Mouse (Mus musculus): Measurements from ENCODE around the gene Cntrl. TPM values are rescaled to one million over a fixed set of nuclear protein-coding genes. Genes with fewer than 3 reads are reported as not detected.

Cntrl gene
- polyA plus RNA-seq, 1 experiment from 2014 or later = 10.5 TPM

DNA sequence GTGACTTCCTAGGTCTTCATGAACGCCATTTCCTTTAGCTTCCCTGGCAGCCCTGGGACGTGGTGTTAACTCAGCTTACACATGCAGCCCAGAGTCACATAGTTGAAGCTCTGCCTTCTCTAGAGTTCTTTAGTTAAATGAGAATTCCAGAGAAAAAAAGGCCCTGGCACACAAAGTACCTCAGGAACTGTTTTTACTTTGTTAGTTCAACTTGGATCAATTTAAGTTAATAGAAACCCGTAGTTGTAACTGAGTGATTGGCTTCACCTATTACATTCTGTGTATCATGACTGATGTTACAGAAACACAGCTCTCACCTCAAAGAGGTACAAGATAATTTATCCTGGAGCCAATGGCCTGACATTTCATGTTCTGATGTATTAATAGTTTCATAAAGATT, 49.1 kb downstream of the Cntrl start:
- Histone ChIP-seq H3K36me3 (replicated peaks; ENCODE audit: insufficient read depth, low read length) (peaks cover 64% of the 10 kb centered on the region), H3K4me3 (ENCODE audit: low read depth, low read length) (no peak overlapping the region), H3K9ac (replicated peaks) (no peak overlapping the region), H3K4me2 (ENCODE audit: low read depth, low read length) (no peak overlapping the region), H3K9me3 (ENCODE audit: low read length) (no peaks in the 10 kb centered on the region), H3K4me1 (ENCODE audit: insufficient read depth) (peaks cover 3% of the 10 kb centered on the region; the same call in 1 of the 2 replicates), H3K27me3 (ENCODE audit: insufficient read depth, low read length) (no peaks in the 10 kb centered on the region), H3K27ac (ENCODE audit: low read depth) (peak overlapping the region; percentile 84)
- WGBS (ENCODE audit: insufficient replicate concordance) = 75% methylated on average over 3 of the region's 3 CpGs
- peak; percentile 76 for ATAC-seq
- TF ChIP-seq EP300 (IDR thresholded peaks at IDR 0.05; ENCODE audit: low read depth) = no peak
- TF ChIP-seq CTCF (IDR thresholded peaks at IDR 0.05; ENCODE audit: low read depth) = no peak
- no peak for DNase-seq

- 0 out of 2 replicates have a peak, but pooled peaks have one; percentile 21 for ATAC-seq
These were observed 50.9 kb downstream of the Cntrl start for GRCm38 (mm10) chr2:35160206-35160605.

DNA sequence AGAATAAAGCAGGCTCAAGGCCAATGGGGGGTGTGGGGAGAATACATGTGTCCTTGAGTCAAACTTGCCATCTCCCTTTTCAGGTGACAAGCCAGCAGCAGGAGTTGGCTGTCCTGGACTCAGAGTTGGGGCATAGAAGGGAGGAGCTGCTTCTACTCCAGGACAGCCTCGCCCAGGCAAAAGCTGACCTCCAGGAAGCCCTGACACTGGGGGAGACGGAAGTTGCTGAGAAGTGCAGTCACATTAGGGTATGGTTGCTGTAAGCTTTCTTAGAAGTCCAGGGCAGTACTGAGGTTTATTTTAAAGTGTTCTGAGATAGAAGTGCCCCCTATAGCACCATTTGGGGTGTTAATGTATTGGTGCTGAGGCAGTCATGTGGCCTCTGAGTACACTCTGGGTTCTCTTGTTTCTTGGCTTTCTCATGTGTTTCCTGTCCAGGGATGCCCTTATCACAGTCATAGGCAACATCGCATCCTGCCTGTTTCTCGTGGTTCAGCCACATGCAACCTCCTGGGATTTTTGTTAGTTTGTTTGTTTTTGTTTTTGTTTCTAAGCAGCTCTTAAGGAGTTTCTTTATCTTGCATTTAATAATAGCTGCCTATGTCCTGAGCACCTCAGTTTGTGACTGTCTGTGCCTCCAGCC, 52.7 kb downstream of the Cntrl start:
- H3K9ac ChIP-seq (replicated peaks) = no peak overlapping the region
- peaks cover 66% of the 10 kb centered on the region for H3K36me3 ChIP-seq (replicated peaks; ENCODE audit: insufficient read depth, low read length)

More at GRCm38 (mm10) chr2:35160206-35160605, 50.9 kb downstream of the Cntrl start:
- DNase-seq = peak; percentile 58
- no peak overlapping the region for H3K9ac ChIP-seq (replicated peaks)
- peaks cover 57% of the 10 kb centered on the region for H3K36me3 ChIP-seq (replicated peaks; ENCODE audit: insufficient read depth, low read length)
- no peaks in the 10 kb centered on the region for H3K27me3 ChIP-seq (ENCODE audit: insufficient read depth, low read length)
- WGBS (ENCODE audit: insufficient replicate concordance) = 57% methylated on average over 5 of the region's 5 CpGs
- TF ChIP-seq EP300 (IDR thresholded peaks at IDR 0.05; ENCODE audit: low read depth) (no peak), CTCF (IDR thresholded peaks at IDR 0.05; ENCODE audit: low read depth) (no peak)
- no peak overlapping the region for H3K4me2 ChIP-seq (ENCODE audit: low read depth, low read length)
- peaks cover 5% of the 10 kb centered on the region; the same call in 1 of the 2 replicates for H3K4me1 ChIP-seq (ENCODE audit: insufficient read depth)
- no peaks in the 10 kb centered on the region for H3K9me3 ChIP-seq (ENCODE audit: low read length)
- no peak overlapping the region for H3K27ac ChIP-seq (ENCODE audit: low read depth)
- H3K4me3 ChIP-seq (ENCODE audit: low read depth, low read length) = no peak overlapping the region

GRCm38 (mm10) chr2:35163396-35163795, 54.1 kb downstream of the Cntrl start:
- H3K4me2 ChIP-seq (ENCODE audit: low read depth, low read length) = no peak overlapping the region
- 87% methylated on average over 5 of the region's 5 CpGs for WGBS (ENCODE audit: insufficient replicate concordance)
- H3K4me3 ChIP-seq (ENCODE audit: low read depth, low read length) = no peak overlapping the region
- ATAC-seq (no peak), DNase-seq (no peak)
- no peaks in the 10 kb centered on the region for H3K27me3 ChIP-seq (ENCODE audit: insufficient read depth, low read length)
- peaks cover 63% of the 10 kb centered on the region for H3K36me3 ChIP-seq (replicated peaks; ENCODE audit: insufficient read depth, low read length)
- H3K4me1 ChIP-seq (ENCODE audit: insufficient read depth) = peaks cover 2% of the 10 kb centered on the region; the same call in 1 of the 2 replicates
- TF ChIP-seq EP300 (IDR thresholded peaks at IDR 0.05; ENCODE audit: low read depth) = no peak
- TF ChIP-seq CTCF (IDR thresholded peaks at IDR 0.05; ENCODE audit: low read depth) = no peak
- H3K27ac ChIP-seq (ENCODE audit: low read depth) = peak overlapping the region; percentile 45; the same call in 1 of the 2 replicates
- H3K9ac ChIP-seq (replicated peaks) = no peak overlapping the region
- no peaks in the 10 kb centered on the region for H3K9me3 ChIP-seq (ENCODE audit: low read length)

More for the DNA sequence above, 52.7 kb downstream of the Cntrl start:
- no peak for DNase-seq
- 69% methylated on average over 4 of the region's 4 CpGs for WGBS (ENCODE audit: insufficient replicate concordance)
- TF ChIP-seq EP300 (IDR thresholded peaks at IDR 0.05; ENCODE audit: low read depth) (peak; percentile 33; the same call in 1 of the 2 replicates), CTCF (IDR thresholded peaks at IDR 0.05; ENCODE audit: low read depth) (no peak)
- Histone ChIP-seq H3K9me3 (ENCODE audit: low read length) (no peaks in the 10 kb centered on the region), H3K4me1 (ENCODE audit: insufficient read depth) (peaks cover 5% of the 10 kb centered on the region; the same call in 1 of the 2 replicates), H3K27ac (ENCODE audit: low read depth) (peak overlapping the region; percentile 45), H3K27me3 (ENCODE audit: insufficient read depth, low read length) (no peaks in the 10 kb centered on the region), H3K4me3 (ENCODE audit: low read depth, low read length) (no peak overlapping the region), H3K4me2 (ENCODE audit: low read depth, low read length) (no peak overlapping the region)
- no peak for ATAC-seq

DNA sequence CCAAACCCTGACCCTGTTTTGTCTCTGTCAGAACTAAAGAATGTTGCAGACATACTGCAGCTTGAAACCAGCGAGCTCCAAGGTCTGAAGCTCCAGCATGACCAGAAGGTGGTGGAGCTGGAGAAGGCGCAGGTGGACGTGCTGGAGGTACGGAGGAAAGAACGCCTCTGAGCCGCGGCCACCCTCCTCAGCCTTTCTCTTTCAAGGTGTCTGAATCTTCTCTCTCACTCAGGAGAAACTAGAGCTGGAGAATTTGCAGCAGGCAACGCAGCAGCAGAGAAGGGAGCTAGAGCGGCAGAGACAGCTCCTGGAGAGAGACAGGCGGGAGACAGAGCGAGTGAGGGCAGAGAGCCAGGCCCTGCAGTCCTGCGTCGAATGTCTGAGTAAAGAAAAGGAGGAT, 56.1 kb downstream of the Cntrl start:
- H3K9me3 ChIP-seq (ENCODE audit: low read length) = no peaks in the 10 kb centered on the region
- peaks cover 64% of the 10 kb centered on the region for H3K36me3 ChIP-seq (replicated peaks; ENCODE audit: insufficient read depth, low read length)
- no peak overlapping the region for H3K9ac ChIP-seq (replicated peaks)
- H3K4me3 ChIP-seq (ENCODE audit: low read depth, low read length) = no peak overlapping the region
- 92% methylated on average over 13 of the region's 13 CpGs for WGBS (ENCODE audit: insufficient replicate concordance)
- ATAC-seq = no peak
- no peak overlapping the region for H3K4me2 ChIP-seq (ENCODE audit: low read depth, low read length)
- H3K27ac ChIP-seq (ENCODE audit: low read depth) = no peak overlapping the region
- DNase-seq = no peak
- H3K27me3 ChIP-seq (ENCODE audit: insufficient read depth, low read length) = no peaks in the 10 kb centered on the region
- peaks cover 2% of the 10 kb centered on the region; the same call in 1 of the 2 replicates for H3K4me1 ChIP-seq (ENCODE audit: insufficient read depth)
- TF ChIP-seq CTCF (IDR thresholded peaks at IDR 0.05; ENCODE audit: low read depth) (no peak), EP300 (IDR thresholded peaks at IDR 0.05; ENCODE audit: low read depth) (no peak)

- Histone ChIP-seq H3K4me3 (ENCODE audit: low read depth, low read length) (no peak overlapping the region), H3K4me1 (ENCODE audit: insufficient read depth) (0 out of 2 replicates have a peak, but pooled peaks cover 2% of the 10 kb centered on the region), H3K27me3 (ENCODE audit: insufficient read depth, low read length) (no peaks in the 10 kb centered on the region), H3K36me3 (replicated peaks; ENCODE audit: insufficient read depth, low read length) (peaks cover 74% of the 10 kb centered on the region), H3K27ac (ENCODE audit: low read depth) (no peak overlapping the region), H3K9ac (replicated peaks) (no peak overlapping the region), H3K4me2 (ENCODE audit: low read depth, low read length) (no peak overlapping the region), H3K9me3 (ENCODE audit: low read length) (no peaks in the 10 kb centered on the region)
- ATAC-seq (no peak), DNase-seq (no peak)
- WGBS (ENCODE audit: insufficient replicate concordance) = 79% methylated on average over 5 of the region's 5 CpGs
- TF ChIP-seq EP300 (IDR thresholded peaks at IDR 0.05; ENCODE audit: low read depth) (no peak), CTCF (IDR thresholded peaks at IDR 0.05; ENCODE audit: low read depth) (no peak)
These were observed 57.5 kb downstream of the Cntrl start for GRCm38 (mm10) chr2:35166816-35167215.
